7 mouse cellular contexts compared by ENCODE assay signal in the genomic region with DNA sequence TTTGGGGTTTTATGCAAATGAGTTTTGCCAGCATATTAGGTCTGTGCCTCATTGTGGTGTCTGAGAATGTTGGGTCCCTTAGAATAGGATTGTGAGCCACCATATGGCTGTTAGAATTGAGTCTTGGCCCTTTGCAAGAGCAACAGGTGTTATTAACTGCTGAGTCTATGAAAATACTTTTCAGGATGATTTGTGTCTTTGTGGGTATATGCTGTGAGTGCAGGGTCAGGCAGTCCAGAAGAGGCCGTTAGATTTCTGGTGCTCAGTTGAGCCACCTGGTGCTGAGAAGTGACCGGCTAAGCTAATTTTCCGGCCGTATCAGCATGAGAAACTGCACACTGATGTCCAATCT. TPM values are rescaled to one million over a fixed set of nuclear protein-coding genes. Genes with fewer than 3 reads are reported as not detected.
DNase-seq lines count a peak whose midpoint lies in the region; ATAC-seq and TF ChIP-seq lines count a peak whose summit lies in the region.

No protein-coding gene starts in this region.

- H3K9me3 ChIP-seq in lung, embryonic 16.5 days (ENCODE audit: control insufficient read depth, low read length): no peaks in the 10 kb centered on the region
- no peaks in the 10 kb centered on the region for H3K9me3 ChIP-seq in forebrain, embryonic 13.5 days (replicated peaks)
- no peaks in the 10 kb centered on the region for H3K9me3 ChIP-seq in liver, embryonic 13.5 days (replicated peaks)
- H3K9me3 ChIP-seq in stomach, postnatal 0 days (ENCODE audit: control insufficient read depth, low read length): no peaks in the 10 kb centered on the region

- no peak for DNase-seq in lung, postnatal 14 days
- DNase-seq in liver, embryonic 13.5 days: no peak
- no peak for DNase-seq in stomach, postnatal 0 days (ENCODE audit: low spot score)
- no peak for DNase-seq in gastrocnemius, postnatal 25 days
- DNase-seq in gastrocnemius, adult 8-10 months (ENCODE audit: low spot score in 2 of 2): no peak

- H3K36me3 ChIP-seq in lung, embryonic 16.5 days (ENCODE audit: control insufficient read depth, insufficient read depth, low read length): peaks cover 27% of the 10 kb centered on the region
- H3K36me3 ChIP-seq in forebrain, embryonic 13.5 days (ENCODE audit: poor library complexity, severe bottlenecking): peaks cover 41% of the 10 kb centered on the region
- peaks cover 43% of the 10 kb centered on the region for H3K36me3 ChIP-seq in liver, embryonic 13.5 days
- 0 out of 2 replicates have a peak, but pooled peaks cover 8% of the 10 kb centered on the region for H3K36me3 ChIP-seq in stomach, postnatal 0 days (ENCODE audit: control insufficient read depth, insufficient read depth, low read length)

- ATAC-seq in lung, embryonic 16.5 days (ENCODE audit: low read depth): 0 out of 2 replicates have a peak, but pooled peaks have one; percentile 2
- ATAC-seq in forebrain, embryonic 13.5 days: peak; percentile 22; the same call in 1 of the 2 replicates
- no peak for ATAC-seq in liver, embryonic 13.5 days (ENCODE audit: low read depth)
- no peak for ATAC-seq in stomach, postnatal 0 days (ENCODE audit: low FRiP score, low TSS enrichment)

- no peak overlapping the region for H3K9ac ChIP-seq in lung, embryonic 16.5 days (ENCODE audit: low read length)
- H3K9ac ChIP-seq in forebrain, embryonic 13.5 days: no peak overlapping the region
- H3K9ac ChIP-seq in liver, embryonic 13.5 days: peak overlapping the region; percentile 87
- no peak overlapping the region for H3K9ac ChIP-seq in stomach, postnatal 0 days (ENCODE audit: low read length)

- peaks cover 13% of the 10 kb centered on the region for H3K4me1 ChIP-seq in lung, embryonic 16.5 days (replicated peaks; ENCODE audit: control insufficient read depth, insufficient read depth, low read length)
- H3K4me1 ChIP-seq in forebrain, embryonic 13.5 days: peaks cover 28% of the 10 kb centered on the region
- peaks cover 69% of the 10 kb centered on the region for H3K4me1 ChIP-seq in liver, embryonic 13.5 days (replicated peaks)
- H3K4me1 ChIP-seq in stomach, postnatal 0 days (replicated peaks; ENCODE audit: control insufficient read depth, insufficient read depth): 0 out of 2 replicates have a peak, but pooled peaks cover 2% of the 10 kb centered on the region

- H3K27me3 ChIP-seq in lung, embryonic 16.5 days (ENCODE audit: control insufficient read depth, insufficient read depth, low read depth, low read length): no peaks in the 10 kb centered on the region
- no peaks in the 10 kb centered on the region for H3K27me3 ChIP-seq in forebrain, embryonic 13.5 days
- H3K27me3 ChIP-seq in liver, embryonic 13.5 days: no peaks in the 10 kb centered on the region
- no peaks in the 10 kb centered on the region for H3K27me3 ChIP-seq in stomach, postnatal 0 days (ENCODE audit: control insufficient read depth, insufficient read depth, low read length)

- TF ChIP-seq EP300 in stomach, postnatal 0 days (optimal IDR thresholded peaks at IDR 0.05): no peak

- no peak; the same call in 1 of the 2 replicates for TF ChIP-seq CTCF in stomach, postnatal 0 days (IDR thresholded peaks at IDR 0.05; ENCODE audit: low read depth)

- WGBS in lung, embryonic 16.5 days: 8% methylated on average over 4 of the region's 4 CpGs
- 2% methylated on average over 4 of the region's 4 CpGs for WGBS in forebrain, embryonic 13.5 days
- WGBS in liver, embryonic 13.5 days (ENCODE audit: insufficient replicate concordance): 4% methylated on average over 4 of the region's 4 CpGs
- WGBS in stomach, postnatal 0 days: 2% methylated on average over 4 of the region's 4 CpGs

- peak overlapping the region; percentile 71 for H3K4me3 ChIP-seq in lung, embryonic 16.5 days (ENCODE audit: low read length)
- peak overlapping the region; percentile 74 for H3K4me3 ChIP-seq in forebrain, embryonic 13.5 days
- H3K4me3 ChIP-seq in liver, embryonic 13.5 days (replicated peaks): peak overlapping the region; percentile 76
- H3K4me3 ChIP-seq in stomach, postnatal 0 days (ENCODE audit: low read depth, low read length): 0 out of 2 replicates have a peak overlapping the region, but pooled peaks have one; percentile 72

- H3K4me2 ChIP-seq in lung, embryonic 16.5 days (ENCODE audit: low read depth, low read length): peak overlapping the region; percentile 87
- peak overlapping the region; percentile 92 for H3K4me2 ChIP-seq in forebrain, embryonic 13.5 days
- H3K4me2 ChIP-seq in liver, embryonic 13.5 days: peak overlapping the region; percentile 88
- H3K4me2 ChIP-seq in stomach, postnatal 0 days (replicated peaks; ENCODE audit: low read depth): peak overlapping the region; percentile 88

- 0 out of 2 replicates have a peak overlapping the region, but pooled peaks have one; percentile 12 for H3K27ac ChIP-seq in lung, embryonic 16.5 days (ENCODE audit: low read length)
- H3K27ac ChIP-seq in forebrain, embryonic 13.5 days: peak overlapping the region; percentile 57
- H3K27ac ChIP-seq in liver, embryonic 13.5 days: peak overlapping the region; percentile 74
- no peak overlapping the region for H3K27ac ChIP-seq in stomach, postnatal 0 days (replicated peaks)

RNA-seq across cellular contexts. Expression of gene Rpl14, which starts 5.4 kb away (rescaled TPM):
- polyA plus RNA-seq in lung, embryonic 16.5 days (2015; fragmentation: Nextera tagmentation; extraction: Ambion mirVana): 767 and 782 TPM in 2 replicates
- 544 and 592 TPM in 2 replicates for polyA plus RNA-seq in forebrain, embryonic 13.5 days (2015; fragmentation: Nextera tagmentation; extraction: Ambion mirVana)
- 604 and 678 TPM in 2 replicates for polyA plus RNA-seq in liver, embryonic 13.5 days (2015; fragmentation: Nextera tagmentation; extraction: Ambion mirVana)
- polyA plus RNA-seq in stomach, postnatal 0 days (2015; fragmentation: Nextera tagmentation; extraction: Ambion mirVana): 742 and 777 TPM in 2 replicates
- 100 to 1,000 TPM; 268 to 270 TPM for total RNA-seq in gastrocnemius, postnatal 25 days (2021)
- 100 to 1,000 TPM; 270 to 356 (median 296) TPM for total RNA-seq in gastrocnemius, adult 8-10 months (2022)

RNA-seq across cellular contexts. Expression of gene Entpd3, which starts 37.0 kb away (rescaled TPM):
- 9.3 and 10.8 TPM in 2 replicates for polyA plus RNA-seq in lung, embryonic 16.5 days (2015; fragmentation: Nextera tagmentation; extraction: Ambion mirVana)
- polyA plus RNA-seq in forebrain, embryonic 13.5 days (2015; fragmentation: Nextera tagmentation; extraction: Ambion mirVana): 0.30 and 0.49 TPM in 2 replicates
- 0.07 and 0.09 TPM in 2 replicates for polyA plus RNA-seq in liver, embryonic 13.5 days (2015; fragmentation: Nextera tagmentation; extraction: Ambion mirVana)
- polyA plus RNA-seq in stomach, postnatal 0 days (2015; fragmentation: Nextera tagmentation; extraction: Ambion mirVana): 2.1 and 2.3 TPM in 2 replicates
- not detected for total RNA-seq in gastrocnemius, postnatal 25 days (2021)
- not detected for total RNA-seq in gastrocnemius, adult 8-10 months (2022)

Comparison
In these comparisons a context has a peak if more than half of its experiments do, and no peak if none do; other contexts are left out.
1. ATAC-seq: peak in lung, embryonic 16.5 days (single experiment) and forebrain, embryonic 13.5 days (single experiment); none in liver, embryonic 13.5 days (single experiment) and stomach, postnatal 0 days (single experiment).
2. Peak in every context shown above with its lines, with median percentiles within 50 percentile points of each other: H3K4me2 ChIP-seq and H3K4me3 ChIP-seq.